Mouse (Mus musculus) liver, embryonic 13.5 days (tissue): ENCODE results near the gene Agtrap. TPM values are rescaled to one million over a fixed set of nuclear protein-coding genes. Genes with fewer than 3 reads are reported as not detected.
A peak's percentile ranks its signal among the peaks of the same experiment; 100 is the strongest.
"Not testable (repeated sequence)": the region's sequence is repeated elsewhere in the genome, so short reads cannot be mapped to it uniquely, and the experiment has no call there.

Experiments used
- ATAC-seq: fragments of 200-750 bp; cut with Nextera tagmentation; 2 replicates; pipeline ENCODE4 v1.8.0; 2017; ENCODE audit warnings: low read depth, mild to moderate bottlenecking, moderate number of reproducible peaks, moderate library complexity
- DNase-seq: peaks from one replicate; pipeline ENCODE4 v3.0.0; 2022
- H3K27ac ChIP-seq: fragments of 300-500 bp; sonication (generic); 2 replicates; pipeline ENCODE4 v1.5.1; 2015; ENCODE audit warnings: moderate library complexity, mild to moderate bottlenecking, inconsistent platforms
- H3K27me3 ChIP-seq: fragments of 300-500 bp; sonication (generic); 2 replicates; pipeline ENCODE4 v1.6.1; 2015; ENCODE audit warnings: mild to moderate bottlenecking, inconsistent platforms
- H3K36me3 ChIP-seq: fragments of 300-500 bp; sonication (generic); 2 replicates; pipeline ENCODE4 v1.6.1; 2015; ENCODE audit warnings: mild to moderate bottlenecking, inconsistent platforms
- H3K4me1 ChIP-seq: fragments of 300-500 bp; sonication (generic); replicated peaks from 2 replicates; pipeline ENCODE4 v1.6.1; 2015; ENCODE audit warnings: inconsistent platforms
- H3K4me2 ChIP-seq: fragments of 300-500 bp; sonication (generic); 2 replicates; pipeline ENCODE4 v1.6.1; 2015; ENCODE audit warnings: inconsistent platforms, mild to moderate bottlenecking, moderate library complexity
- H3K4me3 ChIP-seq: fragments of 300-500 bp; sonication (generic); replicated peaks from 2 replicates; pipeline ENCODE4 v1.5.1; 2015; ENCODE audit warnings: mild to moderate bottlenecking, inconsistent platforms
- H3K9ac ChIP-seq: fragments of 300-500 bp; sonication (generic); 2 replicates; pipeline ENCODE4 v1.6.1; 2015; ENCODE audit warnings: mild to moderate bottlenecking, inconsistent platforms
- H3K9me3 ChIP-seq: fragments of 300-500 bp; sonication (generic); replicated peaks from 2 replicates; pipeline ENCODE4 v1.6.1; 2016; ENCODE audit warnings: inconsistent platforms
- WGBS: fragments of 180-500 bp; shearing (Covaris S2); methylation state at CpG from one replicate; pipeline ENCODE4 v1.1.7; 2015; ENCODE audit not compliant: insufficient replicate concordance; 5-methylcytosine and 5-hydroxymethylcytosine counted together
- polyA plus RNA-seq: library from polyadenylated mRNA; unstranded; fragments of >200 nt; fragmentation: Nextera tagmentation; extraction: Ambion mirVana; gene quantifications from 2 replicates; pipeline ENCODE4 v1.2.1, GENCODE M21; 2015

Agtrap gene
- polyA plus RNA-seq, 1 experiment from 2014 or later = 11.2 TPM

- not testable (repeated sequence) for ATAC-seq
- WGBS = 89% methylated on average over 7 of the region's 8 CpGs
- peak overlapping the region; percentile 91 for H3K9ac ChIP-seq
Observed at GRCm38 (mm10) chr4:148043327-148043726, 44.5 kb downstream of the Agtrap start.

GRCm38 (mm10) chr4:148041611-148042191 lies 46.1 kb downstream of the Agtrap start:
- WGBS = 9% methylated on average over 16 of the region's 16 CpGs
- ATAC-seq = no peak

More at GRCm38 (mm10) chr4:148043327-148043726, 44.5 kb downstream of the Agtrap start:
- not testable (repeated sequence) for H3K9me3 ChIP-seq, H3K27me3 ChIP-seq, DNase-seq
- peaks cover 46% of the 10 kb centered on the region for H3K36me3 ChIP-seq
- peak overlapping the region; percentile 97 for H3K4me2 ChIP-seq
- peak overlapping the region; percentile 98 for H3K27ac ChIP-seq
- H3K4me1 ChIP-seq = peaks cover 90% of the 10 kb centered on the region
- peak overlapping the region; percentile 81; the same call in 1 of the 2 replicates for H3K4me3 ChIP-seq

GRCm38 (mm10) chr4:148040933-148041610 lies 46.8 kb downstream of the Agtrap start:
- peak overlapping the region; percentile 81 for H3K4me3 ChIP-seq
- peak overlapping the region; percentile 97 for H3K4me2 ChIP-seq
- peak; percentile 51 for ATAC-seq
- H3K9ac ChIP-seq = peak overlapping the region; percentile 91
- 3% methylated on average over 19 of the region's 19 CpGs for WGBS
- peak overlapping the region; percentile 98 for H3K27ac ChIP-seq
- no peaks in the 10 kb centered on the region for H3K9me3 ChIP-seq
- H3K27me3 ChIP-seq = no peaks in the 10 kb centered on the region
- H3K36me3 ChIP-seq = peaks cover 36% of the 10 kb centered on the region
- DNase-seq = peak; percentile 73
- H3K4me1 ChIP-seq = peaks cover 79% of the 10 kb centered on the region

More at GRCm38 (mm10) chr4:148041611-148042191, 46.1 kb downstream of the Agtrap start:
- no peak for DNase-seq
- Histone ChIP-seq H3K4me2 (peak overlapping the region; percentile 97), H3K27me3 (no peaks in the 10 kb centered on the region), H3K36me3 (peaks cover 36% of the 10 kb centered on the region), H3K9ac (peak overlapping the region; percentile 91), H3K4me3 (peak overlapping the region; percentile 81), H3K9me3 (no peaks in the 10 kb centered on the region), H3K27ac (peak overlapping the region; percentile 98), H3K4me1 (peaks cover 85% of the 10 kb centered on the region)

- Histone ChIP-seq H3K4me2 (peak overlapping the region; percentile 97), H3K36me3 (peaks cover 30% of the 10 kb centered on the region), H3K27me3 (no peaks in the 10 kb centered on the region), H3K9me3 (no peaks in the 10 kb centered on the region), H3K4me1 (peaks cover 72% of the 10 kb centered on the region), H3K9ac (peak overlapping the region; percentile 91), H3K4me3 (peak overlapping the region; percentile 81), H3K27ac (peak overlapping the region; percentile 98)
- DNase-seq (no peak), ATAC-seq (no peak)
- WGBS = 63% methylated on average over 15 of the region's 15 CpGs
Observed at GRCm38 (mm10) chr4:148040029-148040830, 47.6 kb downstream of the Agtrap start.

GRCm38 (mm10) chr4:148039254-148040028 lies 48.4 kb downstream of the Agtrap start:
- H3K9ac ChIP-seq = peak overlapping the region; percentile 91
- peak; percentile 60 for DNase-seq
- ATAC-seq = peak; percentile 6
- WGBS = 17% methylated on average over 19 of the region's 19 CpGs
- H3K4me3 ChIP-seq = peak overlapping the region; percentile 81
- H3K4me1 ChIP-seq = peaks cover 65% of the 10 kb centered on the region
- H3K4me2 ChIP-seq = peak overlapping the region; percentile 97
- H3K36me3 ChIP-seq = peaks cover 25% of the 10 kb centered on the region
- H3K27me3 ChIP-seq = no peaks in the 10 kb centered on the region
- peak overlapping the region; percentile 98 for H3K27ac ChIP-seq
- H3K9me3 ChIP-seq = no peaks in the 10 kb centered on the region

GRCm38 (mm10) chr4:148038600-148039253 lies 49.1 kb downstream of the Agtrap start, which contains the start of the genes Clcn6 and Mthfr:
Gene Clcn6 (minus strand): TSS chr4:148038821.
Gene Mthfr (plus strand): TSS chr4:148039077.
- peak within 1 kb of the TSS; percentile 91 for H3K9ac ChIP-seq
- no peaks in the 10 kb centered on the region for H3K27me3 ChIP-seq
- under 1% methylated on average over 54 of the region's 54 CpGs for WGBS
- H3K27ac ChIP-seq = peak within 1 kb of the TSS; percentile 98
- H3K36me3 ChIP-seq = peaks cover 18% of the 10 kb centered on the region
- ATAC-seq = peak; percentile 90
- peak within 1 kb of the TSS; percentile 81 for H3K4me3 ChIP-seq
- no peaks in the 10 kb centered on the region for H3K9me3 ChIP-seq
- H3K4me2 ChIP-seq = peak within 1 kb of the TSS; percentile 97
- H3K4me1 ChIP-seq = peaks cover 57% of the 10 kb centered on the region
- DNase-seq = peak; percentile 99

- 6% methylated on average over 26 of the region's 26 CpGs for WGBS
- no peak for ATAC-seq
- H3K4me1 ChIP-seq = peaks cover 58% of the 10 kb centered on the region
- no peak for DNase-seq
- peak overlapping the region; percentile 81 for H3K4me3 ChIP-seq
- H3K27ac ChIP-seq = peak overlapping the region; percentile 87
- no peaks in the 10 kb centered on the region for H3K27me3 ChIP-seq
- H3K9me3 ChIP-seq = no peaks in the 10 kb centered on the region
- peak overlapping the region; percentile 78 for H3K9ac ChIP-seq
- H3K36me3 ChIP-seq = peaks cover 16% of the 10 kb centered on the region
- H3K4me2 ChIP-seq = peak overlapping the region; percentile 97
Observed at GRCm38 (mm10) chr4:148038079-148038599, 49.7 kb downstream of the Agtrap start.

- H3K9ac ChIP-seq = no peak overlapping the region
- H3K4me1 ChIP-seq = peaks cover 33% of the 10 kb centered on the region
- 78% methylated on average over 3 of the region's 3 CpGs for WGBS
- no peak overlapping the region for H3K4me3 ChIP-seq
- H3K4me2 ChIP-seq = no peak overlapping the region
- H3K9me3 ChIP-seq = no peaks in the 10 kb centered on the region
- ATAC-seq (no peak), DNase-seq (no peak)
- H3K27ac ChIP-seq = no peak overlapping the region
- H3K36me3 ChIP-seq = peaks cover 3% of the 10 kb centered on the region; the same call in 1 of the 2 replicates
- no peaks in the 10 kb centered on the region for H3K27me3 ChIP-seq
Observed at GRCm38 (mm10) chr4:148035440-148035839, 52.4 kb downstream of the Agtrap start.

GRCm38 (mm10) chr4:148033858-148034410 lies 53.9 kb downstream of the Agtrap start:
- no peaks in the 10 kb centered on the region for H3K27me3 ChIP-seq
- H3K9me3 ChIP-seq = no peaks in the 10 kb centered on the region
- ATAC-seq (no peak), DNase-seq (no peak)
- H3K4me2 ChIP-seq = no peak overlapping the region
- H3K27ac ChIP-seq = no peak overlapping the region
- no peak overlapping the region for H3K4me3 ChIP-seq
- 55% methylated on average over 7 of the region's 7 CpGs for WGBS
- H3K9ac ChIP-seq = no peak overlapping the region
- peaks cover 10% of the 10 kb centered on the region for H3K36me3 ChIP-seq
- peaks cover 19% of the 10 kb centered on the region for H3K4me1 ChIP-seq

GRCm38 (mm10) chr4:148030506-148030905 lies 57.3 kb downstream of the Agtrap start:
- Histone ChIP-seq H3K9me3 (no peaks in the 10 kb centered on the region), H3K27me3 (no peaks in the 10 kb centered on the region), H3K27ac (no peak overlapping the region), H3K9ac (no peak overlapping the region), H3K4me3 (no peak overlapping the region), H3K4me2 (no peak overlapping the region), H3K4me1 (peaks cover 7% of the 10 kb centered on the region), H3K36me3 (peaks cover 30% of the 10 kb centered on the region)
- no peak for ATAC-seq
- 87% methylated on average over 5 of the region's 5 CpGs for WGBS
- no peak for DNase-seq
